13 mouse cellular contexts compared by ENCODE assay signal in genomic region chr2:27392278-27392677, GRCm38 (mm10). TPM values are rescaled to one million over a fixed set of nuclear protein-coding genes. Genes with fewer than 3 reads are reported as not detected.
DNase-seq lines count a peak whose midpoint lies in the region; ATAC-seq and TF ChIP-seq lines count a peak whose summit lies in the region.
"Had no signal": no experiment of that assay in that cellular context is flagged by ENCODE, and none has a peak within 500 bp of the region (broad histone marks: within the 10 kb centered on the region; RNA-seq: fewer than 3 reads in every experiment).

No protein-coding gene starts in this region.

- peaks cover 20% of the 10 kb centered on the region for H3K4me1 ChIP-seq in kidney, postnatal 0 days (replicated peaks; ENCODE audit: insufficient read depth, low read length)
- peaks cover 57% of the 10 kb centered on the region for H3K4me1 ChIP-seq in kidney, adult 2 months (ENCODE audit: control insufficient read depth, insufficient read depth, low read length)
- H3K4me1 ChIP-seq in limb, embryonic 10.5 days, result peaks cover 78% of the 10 kb centered on the region

- TF ChIP-seq CTCF in kidney, postnatal 0 days (IDR thresholded peaks at IDR 0.05; ENCODE audit: low read depth), result no peak; the same call in 1 of the 2 replicates
- TF ChIP-seq CTCF in kidney, adult 2 months (conservative IDR thresholded peaks at IDR 0.05; ENCODE audit: insufficient read depth, insufficient read length, low read depth, low read length), result no peak

- 37% methylated on average over 5 of the region's 5 CpGs for WGBS in kidney, postnatal 0 days
- 44% methylated on average over 5 of the region's 5 CpGs for WGBS in kidney, adult 2 months
- WGBS in limb, embryonic 10.5 days, result 34% methylated on average over 5 of the region's 5 CpGs

- H3K36me3 ChIP-seq in kidney, postnatal 0 days (ENCODE audit: insufficient read depth, low read length), result no peaks in the 10 kb centered on the region
- H3K36me3 ChIP-seq in kidney, adult 2 months (ENCODE audit: control insufficient read depth, insufficient read depth, low read length), result no peaks in the 10 kb centered on the region
- H3K36me3 ChIP-seq in limb, embryonic 10.5 days, result no peaks in the 10 kb centered on the region; the same call in 1 of the 2 replicates
- H3K36me3 ChIP-seq: embryonic facial prominence, embryonic 15.5 days had no signal

- H3K27me3 ChIP-seq in kidney, postnatal 0 days (ENCODE audit: insufficient read depth, low read length), result no peaks in the 10 kb centered on the region
- no peaks in the 10 kb centered on the region for H3K27me3 ChIP-seq in kidney, adult 2 months (replicated peaks; ENCODE audit: control insufficient read depth, insufficient read depth, low read length)
- H3K27me3 ChIP-seq in limb, embryonic 10.5 days (ENCODE audit: low read depth, poor library complexity, severe bottlenecking), result no peaks in the 10 kb centered on the region
- H3K27me3 ChIP-seq: embryonic facial prominence, embryonic 15.5 days; midbrain, embryonic 12.5 days had no signal

- 0 out of 2 replicates have a peak overlapping the region, but pooled peaks have one; percentile 13 for H3K27ac ChIP-seq in kidney, postnatal 0 days
- no peak overlapping the region for H3K27ac ChIP-seq in kidney, adult 2 months (ENCODE audit: insufficient read depth, low read depth, low read length)
- 0 out of 2 replicates have a peak overlapping the region, but pooled peaks have one; percentile 47 for H3K27ac ChIP-seq in limb, embryonic 10.5 days
- H3K27ac ChIP-seq: embryonic facial prominence, embryonic 15.5 days; midbrain, embryonic 12.5 days had no signal

- H3K9me3 ChIP-seq in kidney, postnatal 0 days (replicated peaks; ENCODE audit: low read length), result no peaks in the 10 kb centered on the region
- H3K9me3 ChIP-seq in limb, embryonic 10.5 days (replicated peaks), result no peaks in the 10 kb centered on the region
- H3K9me3 ChIP-seq: embryonic facial prominence, embryonic 15.5 days; midbrain, embryonic 12.5 days had no signal

- H3K4me3 ChIP-seq in kidney, postnatal 0 days (replicated peaks; ENCODE audit: low read depth, low read length), result no peak overlapping the region
- H3K4me3 ChIP-seq in kidney, adult 2 months (ENCODE audit: insufficient read depth, low read depth, low read length), result no peak overlapping the region
- no peak overlapping the region for H3K4me3 ChIP-seq in limb, embryonic 10.5 days
- H3K4me3 ChIP-seq: embryonic facial prominence, embryonic 15.5 days; midbrain, embryonic 12.5 days had no signal

- peak; percentile 61 to 75 for DNase-seq in adrenal gland, adult (ENCODE audit: inconsistent age in 2 of 2, low spot score in 1 of 2)
- no peak for DNase-seq in adrenal gland, postnatal 25 days
- DNase-seq in kidney, postnatal 0 days (ENCODE audit: low spot score), result no peak
- DNase-seq in kidney, adult 2 months, result no peak
- DNase-seq in heart, adult 8-10 months (ENCODE audit: low spot score), result peak; percentile 37
- DNase-seq in limb, embryonic 10.5 days (ENCODE audit: low spot score), result no peak
- no peak for DNase-seq in cerebellum, adult 11 months
- no peak for DNase-seq in embryo, embryonic 11 days
- DNase-seq: cerebellum, adult 11-12 months; lung, adult 2 months; right cerebral cortex, postnatal 4 days had no signal

- no peak for ATAC-seq in kidney, postnatal 0 days (replicated peaks; ENCODE audit: low FRiP score, low read depth)

- TF ChIP-seq POLR2A in kidney, adult 2 months (IDR thresholded peaks at IDR 0.05; ENCODE audit: low read depth, low read length), result no peak

- H3K9ac ChIP-seq in kidney, postnatal 0 days (ENCODE audit: low read depth, low read length), result no peak overlapping the region
- H3K9ac ChIP-seq: embryonic facial prominence, embryonic 15.5 days; midbrain, embryonic 12.5 days had no signal

- H3K4me2 ChIP-seq in kidney, postnatal 0 days (ENCODE audit: low read length), result no peak overlapping the region
- H3K4me2 ChIP-seq: embryonic facial prominence, embryonic 15.5 days; midbrain, embryonic 12.5 days had no signal

RNA-seq across cellular contexts. Expression of gene Vav2, which starts 34.6 kb away (rescaled TPM):
- 25.0 and 26.8 TPM in 2 replicates for total RNA-seq in adrenal gland, postnatal 25 days (2021)
- polyA plus RNA-seq in kidney, postnatal 0 days (2015; fragmentation: Nextera tagmentation; extraction: Ambion mirVana), result 4.7 and 5.6 TPM in 2 replicates
- 28.1 and 30.3 TPM in 2 replicates for polyA plus RNA-seq in kidney, adult 2 months (2012; rRNA removed)
- 10 to 100 TPM in 3 of 4 experiments, 1 to 10 TPM in 1; 8.2 to 13.1 (median 12.1) TPM for total RNA-seq in heart, adult 8-10 months (2022)
- 9.2 and 9.6 TPM in 2 replicates for polyA plus RNA-seq in limb, embryonic 10.5 days (2016; fragmentation: Nextera tagmentation; extraction: Ambion mirVana)

RNA-seq across cellular contexts. Expression of gene Brd3os, which starts 49.8 kb away (rescaled TPM):
- total RNA-seq in adrenal gland, postnatal 25 days (2021), result 11.0 and 12.8 TPM in 2 replicates
- polyA plus RNA-seq in kidney, postnatal 0 days (2015; fragmentation: Nextera tagmentation; extraction: Ambion mirVana), result 10.2 TPM in 2 replicates
- polyA plus RNA-seq in kidney, adult 2 months (2012; rRNA removed), result 11.6 and 15.1 TPM in 2 replicates
- 1 to 10 TPM; 1.2 to 2.0 (median 1.9) TPM for total RNA-seq in heart, adult 8-10 months (2022)
- polyA plus RNA-seq in limb, embryonic 10.5 days (2016; fragmentation: Nextera tagmentation; extraction: Ambion mirVana), result 5.2 and 7.6 TPM in 2 replicates

Comparison
In these comparisons a context has a peak if more than half of its experiments do, and no peak if none do; other contexts are left out.
1. DNase-seq: peak in adrenal gland, adult (2 of 2) and heart, adult 8-10 months (single experiment); none in adrenal gland, postnatal 25 days (single experiment), kidney, postnatal 0 days (single experiment), kidney, adult 2 months (single experiment), limb, embryonic 10.5 days (single experiment), cerebellum, adult 11 months (single experiment) and embryo, embryonic 11 days (single experiment).